Mouse (Mus musculus) macrophage (primary cell): Measurements from ENCODE around the gene Gm20683. TPM values are rescaled to one million over a fixed set of nuclear protein-coding genes. Genes with fewer than 3 reads are reported as not detected.

Experiments used
- H3K27ac ChIP-seq: fragments of 350-480 bp; formaldehyde crosslinking; 2 replicates; pipeline ENCODE4 v1.9.0; 2021
- H3K36me3 ChIP-seq: fragments of 350-480 bp; formaldehyde crosslinking; 2 replicates; pipeline ENCODE4 v1.9.0; 2021; ENCODE audit errors: inconsistent target
- H3K4me3 ChIP-seq: fragments of 350-480 bp; formaldehyde crosslinking; 2 replicates; pipeline ENCODE4 v1.9.0; 2021; ENCODE audit errors: inconsistent target
- H3K79me2 ChIP-seq: fragments of 350-480 bp; formaldehyde crosslinking; 2 replicates; pipeline ENCODE4 v1.9.0; 2021; ENCODE audit errors: inconsistent target
- WGBS: methylation state at CpG from one replicate; pipeline ENCODE4 v1.1.7; 2026; ENCODE audit warnings: inconsistent platforms; ENCODE audit not compliant: missing documents; 5-methylcytosine and 5-hydroxymethylcytosine counted together
- polyA plus RNA-seq: library from polyadenylated mRNA; stranded (reverse); fragments of 250-400 nt; gene quantifications from 3 replicates; pipeline ENCODE4 v1.2.4, GENCODE M21; 2018; ENCODE audit warnings: inconsistent platforms

The Gm20683 gene
- polyA plus RNA-seq, 1 experiment from 2014 or later, result 0.09 TPM

- H3K4me3 ChIP-seq, result no peak overlapping the region; the same call in 1 of the 2 replicates
- peaks cover 59% of the 10 kb centered on the region for H3K79me2 ChIP-seq
- no peak overlapping the region for H3K27ac ChIP-seq
- 93% methylated on average over 14 of the region's 14 CpGs for WGBS
- peaks cover 22% of the 10 kb centered on the region; the same call in 1 of the 2 replicates for H3K36me3 ChIP-seq
Measured at GRCm38 (mm10) chr17:25830806-25831431, 10.6 kb downstream of the Gm20683 start.

DNA sequence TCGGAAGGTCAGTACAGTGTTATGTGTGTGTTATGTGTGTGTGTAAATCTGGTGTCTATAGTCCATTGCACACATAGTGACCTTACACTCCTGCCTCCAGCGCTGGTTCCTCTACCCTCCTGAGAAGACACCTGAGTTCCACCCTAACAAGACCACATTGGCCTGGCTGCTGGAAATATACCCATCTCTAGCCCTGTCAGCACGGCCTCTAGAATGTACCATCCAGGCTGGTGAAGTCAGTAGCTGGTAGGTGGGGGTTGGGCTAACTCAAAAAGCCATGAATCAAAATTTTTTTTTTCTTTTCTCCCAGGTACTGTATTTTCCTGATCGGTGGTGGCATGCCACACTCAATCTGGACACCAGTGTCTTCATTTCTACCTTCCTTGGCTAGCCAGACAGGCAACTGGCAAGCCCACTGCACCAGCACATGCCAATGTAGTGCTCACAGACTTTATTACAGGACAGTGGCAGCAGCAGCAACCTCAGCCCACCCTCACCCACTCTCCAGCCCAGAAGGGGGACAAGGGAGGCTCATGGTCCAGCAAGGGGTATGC is 11.3 kb downstream of the Gm20683 start:
- Histone ChIP-seq H3K4me3 (no peak overlapping the region), H3K79me2 (peaks cover 59% of the 10 kb centered on the region), H3K27ac (no peak overlapping the region), H3K36me3 (peaks cover 26% of the 10 kb centered on the region; the same call in 1 of the 2 replicates)
- 94% methylated on average over 4 of the region's 4 CpGs for WGBS

GRCm38 (mm10) chr17:25829558-25830017 is 12.0 kb downstream of the Gm20683 start:
- Histone ChIP-seq H3K79me2 (peaks cover 59% of the 10 kb centered on the region), H3K4me3 (peak overlapping the region; percentile 64), H3K36me3 (peaks cover 26% of the 10 kb centered on the region; the same call in 1 of the 2 replicates), H3K27ac (peak overlapping the region; percentile 62)
- 52% methylated on average over 8 of the region's 8 CpGs for WGBS

DNA sequence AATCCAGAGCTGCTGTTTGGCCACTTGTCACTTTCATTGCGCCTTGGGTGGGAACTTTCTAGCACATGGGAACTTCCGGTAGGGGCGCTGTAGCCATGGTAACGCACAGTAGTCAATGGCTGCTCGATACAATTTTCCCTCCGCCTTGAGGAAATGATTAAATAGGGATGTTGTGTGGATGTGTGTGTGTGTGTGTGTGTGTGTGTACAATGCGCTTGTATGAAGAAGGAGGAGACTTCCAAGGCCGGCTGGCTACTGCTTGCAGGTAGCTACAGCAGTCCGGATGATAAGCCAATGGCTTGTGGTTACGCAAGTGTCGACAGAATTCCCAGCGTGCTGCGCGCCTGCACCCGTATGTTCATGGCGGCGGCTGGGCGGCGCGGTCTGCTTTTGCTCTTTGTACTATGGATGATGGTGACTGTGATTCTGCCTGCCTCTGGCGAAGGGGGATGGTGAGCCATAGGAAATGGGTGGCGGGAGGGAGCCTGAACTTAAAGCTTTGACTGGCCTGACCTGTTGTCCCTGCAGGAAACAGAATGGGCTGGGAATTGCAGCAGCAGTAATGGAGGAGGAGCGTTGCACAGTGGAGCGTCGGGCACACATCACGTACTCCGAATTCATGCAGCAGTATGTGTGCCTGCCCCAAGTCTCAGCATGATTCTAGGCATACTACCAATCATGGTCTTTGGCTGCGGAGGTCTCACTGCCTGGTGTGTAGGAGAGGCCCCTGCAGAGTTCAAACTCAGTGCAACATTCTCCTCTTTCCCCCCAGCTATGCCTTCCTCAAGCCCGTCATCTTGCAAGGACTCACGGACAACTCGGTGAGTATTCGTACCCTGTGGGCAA is 12.6 kb downstream of the Gm20683 start, which contains the start of gene Jmjd8:
Gene Jmjd8, plus strand, starts transcription at position 156 of the 846 bp plus-strand sequence.
- Histone ChIP-seq H3K36me3 (peaks cover 26% of the 10 kb centered on the region; the same call in 1 of the 2 replicates), H3K27ac (peak within 1 kb of the TSS; percentile 62), H3K79me2 (peaks cover 59% of the 10 kb centered on the region), H3K4me3 (peak within 1 kb of the TSS; percentile 64)
- under 1% methylated on average over 32 of the region's 32 CpGs for WGBS

DNA sequence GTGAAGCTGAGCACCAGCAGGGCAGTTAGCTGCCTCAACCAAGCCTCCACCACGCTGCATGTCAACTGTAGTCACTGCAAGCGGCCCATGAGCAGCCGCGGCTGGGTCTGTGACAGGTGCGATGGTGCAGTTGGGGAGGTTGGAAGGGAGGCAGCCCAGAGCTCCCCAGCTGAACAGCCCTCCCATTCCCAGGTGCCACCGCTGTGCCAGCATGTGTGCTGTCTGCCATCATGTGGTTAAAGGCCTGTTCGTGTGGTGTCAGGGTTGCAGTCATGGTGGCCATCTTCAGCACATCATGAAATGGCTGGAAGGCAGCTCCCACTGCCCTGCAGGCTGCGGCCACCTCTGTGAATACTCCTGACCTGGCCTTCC is 13.4 kb downstream of the Gm20683 start:
- Histone ChIP-seq H3K36me3 (peaks cover 26% of the 10 kb centered on the region; the same call in 1 of the 2 replicates), H3K4me3 (peak overlapping the region; percentile 64; the same call in 1 of the 2 replicates), H3K27ac (no peak overlapping the region), H3K79me2 (peaks cover 59% of the 10 kb centered on the region)
- WGBS, result 92% methylated on average over 8 of the region's 8 CpGs

DNA sequence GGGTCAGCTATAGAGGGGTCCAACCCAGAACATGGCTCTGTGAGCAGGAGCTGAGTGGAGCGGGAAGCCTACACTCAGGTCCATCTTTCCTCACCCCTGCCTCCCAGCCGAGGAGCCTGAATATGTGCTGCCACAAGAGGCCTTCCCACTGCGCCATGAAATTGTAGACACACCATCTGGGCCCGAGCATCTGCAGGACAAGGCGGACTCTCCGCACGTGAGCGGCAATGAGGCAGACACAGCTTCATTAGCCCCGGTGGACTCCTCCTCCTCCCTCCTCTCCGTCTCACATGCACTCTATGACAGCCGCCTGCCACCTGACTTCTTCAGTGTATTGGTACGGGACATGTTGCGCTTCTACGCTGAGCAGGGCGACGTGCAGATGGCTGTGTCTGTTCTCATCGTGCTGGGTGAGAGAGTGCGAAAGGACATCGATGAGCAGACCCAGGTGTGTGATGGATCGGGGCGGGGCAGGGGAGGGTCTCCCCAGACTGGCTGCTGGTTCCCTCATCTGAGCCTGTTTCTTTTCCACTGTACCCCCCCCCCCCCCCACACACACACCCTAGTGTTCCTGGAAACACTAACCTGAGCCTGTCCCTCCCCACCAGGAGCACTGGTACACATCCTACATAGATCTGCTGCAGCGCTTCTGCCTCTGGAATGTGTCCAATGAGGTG is 13.9 kb downstream of the Gm20683 start:
- 90% methylated on average over 19 of the region's 22 CpGs for WGBS
- no peak overlapping the region for H3K4me3 ChIP-seq
- peaks cover 59% of the 10 kb centered on the region for H3K79me2 ChIP-seq
- H3K36me3 ChIP-seq, result peaks cover 26% of the 10 kb centered on the region; the same call in 1 of the 2 replicates
- no peak overlapping the region for H3K27ac ChIP-seq

DNA sequence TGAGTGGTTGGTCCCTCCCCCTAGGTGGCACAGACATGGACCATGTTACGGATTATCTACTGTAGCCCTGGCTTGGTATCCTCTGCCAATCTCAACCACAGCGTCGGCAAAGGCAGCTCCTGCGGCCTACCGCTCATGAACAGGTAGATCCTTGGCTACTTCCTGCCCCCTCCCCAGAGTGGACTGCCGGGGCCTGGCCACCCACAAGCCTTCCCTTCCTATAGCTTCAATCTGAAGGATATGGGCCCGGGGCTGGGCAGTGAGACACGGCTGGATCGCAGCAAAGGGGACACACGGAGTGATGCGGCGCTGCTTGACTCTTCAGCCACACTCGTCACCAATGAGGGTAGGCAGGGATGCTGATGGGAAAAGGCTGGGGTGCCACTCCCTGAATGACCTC is 14.6 kb downstream of the Gm20683 start:
- H3K79me2 ChIP-seq, result peaks cover 55% of the 10 kb centered on the region
- H3K27ac ChIP-seq, result no peak overlapping the region
- no peak overlapping the region for H3K4me3 ChIP-seq
- 98% methylated on average over 13 of the region's 13 CpGs for WGBS
- H3K36me3 ChIP-seq, result peaks cover 26% of the 10 kb centered on the region; the same call in 1 of the 2 replicates

- 96% methylated on average over 27 of the region's 27 CpGs for WGBS
- H3K27ac ChIP-seq, result no peak overlapping the region
- H3K36me3 ChIP-seq, result peaks cover 26% of the 10 kb centered on the region; the same call in 1 of the 2 replicates
- H3K4me3 ChIP-seq, result no peak overlapping the region
- peaks cover 46% of the 10 kb centered on the region for H3K79me2 ChIP-seq
Measured at GRCm38 (mm10) chr17:25825984-25826570, 15.5 kb downstream of the Gm20683 start.

GRCm38 (mm10) chr17:25825311-25825710 is 16.3 kb downstream of the Gm20683 start:
- peaks cover 20% of the 10 kb centered on the region; the same call in 1 of the 2 replicates for H3K36me3 ChIP-seq
- no peak overlapping the region for H3K4me3 ChIP-seq
- WGBS, result 98% methylated on average over 6 of the region's 6 CpGs
- H3K79me2 ChIP-seq, result peaks cover 38% of the 10 kb centered on the region
- H3K27ac ChIP-seq, result no peak overlapping the region

- peaks cover 31% of the 10 kb centered on the region; the same call in 1 of the 2 replicates for H3K79me2 ChIP-seq
- H3K4me3 ChIP-seq, result peak overlapping the region; percentile 93
- WGBS, result 87% methylated on average over 15 of the region's 17 CpGs
- no peak overlapping the region for H3K27ac ChIP-seq
- peaks cover 20% of the 10 kb centered on the region; the same call in 1 of the 2 replicates for H3K36me3 ChIP-seq
Measured at GRCm38 (mm10) chr17:25824362-25825142, 17.0 kb downstream of the Gm20683 start.

DNA sequence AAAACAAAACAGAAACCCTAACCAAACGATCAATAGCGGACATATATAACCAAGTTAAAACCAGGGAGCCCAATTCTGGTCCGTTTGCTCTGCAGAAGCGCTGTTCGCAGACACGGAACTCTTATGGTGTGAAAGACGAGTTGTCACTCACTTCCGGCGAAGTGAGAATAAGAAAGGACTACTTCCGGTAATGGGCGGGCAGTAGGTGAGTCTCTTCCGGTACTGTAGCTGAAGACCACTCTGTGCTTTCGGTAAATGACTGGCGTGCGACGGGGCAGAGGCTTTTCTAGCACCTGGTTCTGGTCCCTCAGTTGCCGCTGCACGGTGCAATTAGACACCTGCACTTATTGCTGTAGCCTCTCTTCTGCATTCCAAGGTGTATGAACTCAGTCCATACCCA is 18.1 kb downstream of the Gm20683 start, which contains the start of gene Wdr24:
Gene Wdr24, plus strand, starts transcription at position 176 of the 400 bp plus-strand sequence.
- peak within 1 kb of the TSS; percentile 93 for H3K4me3 ChIP-seq
- under 1% methylated on average over 18 of the region's 18 CpGs for WGBS
- H3K27ac ChIP-seq, result peak within 1 kb of the TSS; percentile 55

DNA sequence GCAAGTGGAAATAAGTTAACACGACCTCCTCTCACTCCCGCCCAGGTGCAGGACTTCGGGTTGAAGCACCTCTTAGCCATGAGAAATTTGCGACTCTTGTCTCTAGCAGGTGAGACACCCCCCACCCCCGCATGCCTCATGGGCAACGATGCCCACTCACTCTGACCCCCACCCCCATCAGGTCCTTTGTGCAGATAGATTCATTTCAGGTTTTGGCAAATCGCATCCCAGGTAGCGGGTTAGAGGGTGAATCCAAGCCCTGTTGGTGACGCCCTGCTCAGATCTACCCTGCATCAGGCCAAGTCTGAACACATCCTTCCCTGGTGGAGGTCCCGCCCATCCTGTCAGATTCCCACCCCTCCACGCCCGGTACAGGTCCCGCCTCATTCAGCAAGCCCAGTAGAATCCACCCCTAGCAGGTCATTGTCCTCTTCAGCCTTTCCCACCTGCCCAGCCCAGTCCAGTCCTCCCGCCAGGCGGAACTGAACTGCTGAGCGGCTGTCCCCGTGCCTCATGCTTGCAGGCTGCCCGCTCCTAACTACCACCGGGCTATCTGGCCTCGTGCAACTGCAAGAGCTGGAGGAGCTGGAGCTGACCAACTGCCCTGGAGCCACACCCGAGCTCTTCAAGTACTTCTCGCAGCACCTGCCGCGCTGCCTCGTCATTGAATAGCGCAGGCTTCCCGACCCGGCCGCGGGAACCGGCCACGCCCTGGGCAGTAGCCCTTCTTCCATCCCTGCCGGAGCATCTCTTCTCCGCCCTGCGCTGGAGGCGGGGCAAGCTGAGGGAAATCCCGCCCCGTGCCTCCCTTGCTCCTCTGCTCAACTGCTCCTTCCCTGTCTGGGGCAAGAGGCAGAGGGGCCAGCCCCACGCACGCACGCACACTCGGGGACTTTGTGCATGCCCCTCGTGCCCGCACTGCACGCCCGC is 22.4 kb downstream of the Gm20683 start:
- Histone ChIP-seq H3K79me2 (peaks cover 6% of the 10 kb centered on the region; the same call in 1 of the 2 replicates), H3K4me3 (no peak overlapping the region), H3K27ac (no peak overlapping the region), H3K36me3 (no peaks in the 10 kb centered on the region)
- WGBS, result 10% methylated on average over 44 of the region's 46 CpGs

More for the DNA sequence above, 18.1 kb downstream of the Gm20683 start, which contains the start of gene Wdr24:
- peaks cover 24% of the 10 kb centered on the region; the same call in 1 of the 2 replicates for H3K79me2 ChIP-seq
- peaks cover 20% of the 10 kb centered on the region; the same call in 1 of the 2 replicates for H3K36me3 ChIP-seq
